Mouse (Mus musculus): ENCODE data around the gene AW146154.
"Not testable (repeated sequence)": the region's sequence is repeated elsewhere in the genome, so short reads cannot be mapped to it uniquely, and the experiment has no call there.

AW146154 gene

GRCm38 (mm10) chr7:41499389-41500049, at the start of gene AW146154, which contains the start of gene Gm20449:
Gene AW146154, minus strand, starts transcription at chr7:41499890.
Gene Gm20449, minus strand, starts transcription at chr7:41499417.
- peak; percentile 96 to 99 for DNase-seq (ENCODE audit: low spot score in 2 of 2)

DNA sequence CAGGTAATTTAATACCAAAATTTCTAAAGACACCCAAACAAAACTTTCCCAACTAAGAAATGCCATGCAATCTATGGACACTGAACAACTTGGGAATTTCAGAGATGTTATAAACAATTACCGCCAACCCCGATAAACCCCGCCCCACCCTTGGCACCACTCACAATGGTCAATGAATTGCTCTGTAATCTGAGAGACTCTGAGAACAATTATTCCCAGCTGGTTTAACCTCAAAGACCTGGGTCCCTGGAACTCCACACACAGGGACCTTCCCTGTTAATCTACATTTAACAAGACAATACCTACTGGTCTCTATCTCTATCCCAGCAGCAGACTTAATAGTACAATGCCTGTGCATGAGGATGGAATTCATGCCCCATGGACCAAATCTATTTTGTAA, 13.0 kb upstream of the AW146154 start:
- DNase-seq (ENCODE audit: low spot score in 2 of 2) = no peak

- DNase-seq (ENCODE audit: low spot score in 2 of 2) = no peak
These were observed 12.5 kb upstream of the AW146154 start for GRCm38 (mm10) chr7:41512207-41512606.

- no peak for DNase-seq (ENCODE audit: low spot score in 2 of 2)
These were observed 2.7 kb upstream of the AW146154 start for GRCm38 (mm10) chr7:41502402-41502801.

- DNase-seq (ENCODE audit: low spot score in 2 of 2) = peak in 1 of 2 experiments; percentile 82
These were observed 653 bp upstream of the AW146154 start for GRCm38 (mm10) chr7:41500151-41500934.

DNA sequence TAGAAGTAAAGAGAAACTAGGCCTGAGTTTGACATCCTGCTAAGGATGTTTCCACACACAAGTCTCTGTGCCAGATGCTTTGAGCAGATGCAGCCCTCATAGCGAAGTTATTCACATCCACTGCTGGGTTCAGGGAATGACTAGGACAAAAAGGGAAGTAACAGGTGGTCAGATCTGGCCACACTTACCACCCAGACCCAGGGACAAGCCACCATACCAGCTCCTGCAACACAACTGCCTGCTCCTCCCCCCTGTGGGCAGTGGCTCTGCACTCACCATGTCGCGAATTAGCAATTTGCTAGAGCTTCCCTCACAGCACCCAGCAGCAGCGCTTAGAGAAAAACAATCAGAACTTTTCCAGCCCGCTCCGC, 687 bp downstream of the AW146154 start:
- DNase-seq (ENCODE audit: low spot score in 2 of 2) = not testable (repeated sequence)

GRCm38 (mm10) chr7:41498464-41498863, 1.2 kb downstream of the AW146154 start:
- not testable (repeated sequence) for DNase-seq (ENCODE audit: low spot score in 2 of 2)

- DNase-seq (ENCODE audit: low spot score in 2 of 2) = no peak
These were observed 1.8 kb downstream of the AW146154 start for GRCm38 (mm10) chr7:41497871-41498270.

- DNase-seq (ENCODE audit: low spot score in 2 of 2) = no peak
These were observed 47.8 kb downstream of the AW146154 start for GRCm38 (mm10) chr7:41451864-41452263.

- not testable (repeated sequence) for DNase-seq (ENCODE audit: low spot score in 2 of 2)
These were observed 51.1 kb downstream of the AW146154 start, which contains the start of gene Vmn2r57 for GRCm38 (mm10) chr7:41448596-41448995. Gene Vmn2r57, minus strand, starts transcription at chr7:41448696.

Measured in left cerebral cortex, adult 9 months (tissue).